In the genomic region with DNA sequence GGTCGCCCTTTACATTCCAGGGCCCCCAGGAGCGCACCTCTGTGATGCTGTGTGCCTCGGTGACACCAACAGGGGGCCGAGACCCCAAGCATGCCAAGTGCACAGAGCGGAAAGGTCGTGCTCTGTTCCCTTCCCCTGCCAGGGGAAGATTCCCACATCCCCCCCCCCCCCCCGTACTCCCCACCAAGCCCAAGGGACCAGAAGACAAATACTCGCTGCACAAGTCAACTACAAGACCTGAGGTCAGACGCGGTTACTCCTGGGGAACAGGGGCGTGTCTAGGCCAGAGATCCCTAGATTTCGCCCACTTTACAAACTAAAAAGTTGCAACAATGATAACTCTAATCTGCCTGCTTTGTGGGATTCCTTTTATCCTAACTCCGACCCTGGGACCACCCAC, we compare ENCODE assay signal across 8 mouse cellular contexts. TPM values are rescaled to one million over a fixed set of nuclear protein-coding genes. Genes with fewer than 3 reads are reported as not detected.
DNase-seq lines count a peak whose midpoint lies in the region; ATAC-seq and TF ChIP-seq lines count a peak whose summit lies in the region.

No protein-coding gene starts in this region.

- no peak for DNase-seq in kidney, postnatal 0 days (ENCODE audit: low spot score)
- no peak for DNase-seq in kidney, adult 18-20 months
- DNase-seq in urinary bladder, postnatal 25 days (ENCODE audit: low spot score), result no peak
- no peak for DNase-seq in cerebellum, adult 11-12 months
- no peak for DNase-seq in layer of hippocampus, postnatal 14 days (ENCODE audit: low spot score in 2 of 2)

- peaks cover 19% of the 10 kb centered on the region; the same call in 1 of the 2 replicates for H3K4me1 ChIP-seq in kidney, postnatal 0 days (replicated peaks; ENCODE audit: insufficient read depth, low read length)
- H3K4me1 ChIP-seq in embryonic facial prominence, embryonic 13.5 days, result peaks cover 64% of the 10 kb centered on the region
- H3K4me1 ChIP-seq in intestine, embryonic 16.5 days (ENCODE audit: control insufficient read depth, insufficient read depth, low read length), result peaks cover 40% of the 10 kb centered on the region
- peaks cover 49% of the 10 kb centered on the region for H3K4me1 ChIP-seq in neural tube, embryonic 12.5 days

- H3K27ac ChIP-seq in kidney, postnatal 0 days, result peak overlapping the region; percentile 71; the same call in 1 of the 2 replicates
- H3K27ac ChIP-seq in embryonic facial prominence, embryonic 13.5 days, result 0 out of 2 replicates have a peak overlapping the region, but pooled peaks have one; percentile 80
- H3K27ac ChIP-seq in intestine, embryonic 16.5 days (ENCODE audit: low read length), result no peak overlapping the region
- H3K27ac ChIP-seq in neural tube, embryonic 12.5 days, result no peak overlapping the region

- H3K36me3 ChIP-seq in kidney, postnatal 0 days (ENCODE audit: insufficient read depth, low read length), result no peaks in the 10 kb centered on the region
- H3K36me3 ChIP-seq in embryonic facial prominence, embryonic 13.5 days, result no peaks in the 10 kb centered on the region
- H3K36me3 ChIP-seq in intestine, embryonic 16.5 days (ENCODE audit: control insufficient read depth, insufficient read depth, low read length), result no peaks in the 10 kb centered on the region
- H3K36me3 ChIP-seq in neural tube, embryonic 12.5 days, result no peaks in the 10 kb centered on the region

- 0% methylated on average over 11 of the region's 13 CpGs for WGBS in kidney, postnatal 0 days
- WGBS in embryonic facial prominence, embryonic 13.5 days, result 2% methylated on average over 13 of the region's 13 CpGs
- WGBS in intestine, embryonic 16.5 days, result 1% methylated on average over 11 of the region's 13 CpGs
- WGBS in neural tube, embryonic 12.5 days, result under 1% methylated on average over 13 of the region's 13 CpGs

- H3K4me3 ChIP-seq in kidney, postnatal 0 days (replicated peaks; ENCODE audit: low read depth, low read length), result peak overlapping the region; percentile 66
- H3K4me3 ChIP-seq in embryonic facial prominence, embryonic 13.5 days, result peak overlapping the region; percentile 61
- H3K4me3 ChIP-seq in intestine, embryonic 16.5 days (ENCODE audit: low read length), result peak overlapping the region; percentile 65
- H3K4me3 ChIP-seq in neural tube, embryonic 12.5 days, result peak overlapping the region; percentile 50

- TF ChIP-seq CTCF in kidney, postnatal 0 days (IDR thresholded peaks at IDR 0.05; ENCODE audit: low read depth), result no peak

- H3K9me3 ChIP-seq in kidney, postnatal 0 days (replicated peaks; ENCODE audit: low read length), result no peaks in the 10 kb centered on the region
- no peaks in the 10 kb centered on the region for H3K9me3 ChIP-seq in embryonic facial prominence, embryonic 13.5 days
- no peaks in the 10 kb centered on the region for H3K9me3 ChIP-seq in intestine, embryonic 16.5 days (ENCODE audit: control insufficient read depth, low read length)
- no peaks in the 10 kb centered on the region for H3K9me3 ChIP-seq in neural tube, embryonic 12.5 days

- peak overlapping the region; percentile 60 for H3K9ac ChIP-seq in kidney, postnatal 0 days (ENCODE audit: low read depth, low read length)
- peak overlapping the region; percentile 79 for H3K9ac ChIP-seq in embryonic facial prominence, embryonic 13.5 days
- H3K9ac ChIP-seq in intestine, embryonic 16.5 days (ENCODE audit: low read depth, low read length), result peak overlapping the region; percentile 71
- peak overlapping the region; percentile 49; the same call in 1 of the 2 replicates for H3K9ac ChIP-seq in neural tube, embryonic 12.5 days

- peak overlapping the region; percentile 99 for H3K4me2 ChIP-seq in kidney, postnatal 0 days (ENCODE audit: low read length)
- peak overlapping the region; percentile 93 for H3K4me2 ChIP-seq in embryonic facial prominence, embryonic 13.5 days
- peak overlapping the region; percentile 98 for H3K4me2 ChIP-seq in intestine, embryonic 16.5 days (ENCODE audit: low read depth, low read length)
- peak overlapping the region; percentile 99 for H3K4me2 ChIP-seq in neural tube, embryonic 12.5 days (replicated peaks)

- peaks cover 5% of the 10 kb centered on the region; the same call in 1 of the 2 replicates for H3K27me3 ChIP-seq in kidney, postnatal 0 days (ENCODE audit: insufficient read depth, low read length)
- peaks cover 40% of the 10 kb centered on the region for H3K27me3 ChIP-seq in embryonic facial prominence, embryonic 13.5 days
- H3K27me3 ChIP-seq in intestine, embryonic 16.5 days (replicated peaks; ENCODE audit: control insufficient read depth, insufficient read depth, low read length), result peaks cover 30% of the 10 kb centered on the region
- peaks cover 92% of the 10 kb centered on the region for H3K27me3 ChIP-seq in neural tube, embryonic 12.5 days (replicated peaks)

- ATAC-seq in kidney, postnatal 0 days (replicated peaks; ENCODE audit: low FRiP score, low read depth), result no peak; the same call in 1 of the 2 replicates
- ATAC-seq in embryonic facial prominence, embryonic 13.5 days (ENCODE audit: insufficient number of reproducible peaks, insufficient read depth, low FRiP score, low TSS enrichment, low read depth), result no peak
- 0 out of 2 replicates have a peak, but pooled peaks have one; percentile 1 for ATAC-seq in intestine, embryonic 16.5 days
- no peak for ATAC-seq in neural tube, embryonic 12.5 days (ENCODE audit: low FRiP score, low read depth)

RNA-seq across cellular contexts. Expression of a gene that starts 1.4 kb away (rescaled TPM):
- polyA plus RNA-seq in kidney, postnatal 0 days (2015; fragmentation: Nextera tagmentation; extraction: Ambion mirVana), result 18.0 and 20.8 TPM in 2 replicates
- 17.6 and 19.8 TPM in 2 replicates for polyA plus RNA-seq in embryonic facial prominence, embryonic 13.5 days (2015; fragmentation: Nextera tagmentation; extraction: Ambion mirVana)
- polyA plus RNA-seq in intestine, embryonic 16.5 days (2015; fragmentation: Nextera tagmentation; extraction: Ambion mirVana), result 9.3 and 9.6 TPM in 2 replicates
- 7.3 and 8.4 TPM in 2 replicates for polyA plus RNA-seq in neural tube, embryonic 12.5 days (2016; fragmentation: Nextera tagmentation; extraction: Ambion mirVana)
- 1 to 10 TPM; 3.3 to 4.5 TPM for total RNA-seq in layer of hippocampus, postnatal 14 days (2021)

Comparison
In these comparisons a context has a peak if more than half of its experiments do, and no peak if none do; other contexts are left out.
1. H3K27ac ChIP-seq: peak in kidney, postnatal 0 days (single experiment) and embryonic facial prominence, embryonic 13.5 days (single experiment); none in intestine, embryonic 16.5 days (single experiment) and neural tube, embryonic 12.5 days (single experiment).
2. Peak in every context shown above with its lines, with median percentiles within 50 percentile points of each other: H3K4me2 ChIP-seq, H3K4me3 ChIP-seq and H3K9ac ChIP-seq.